Mouse (Mus musculus) heart, postnatal 0 days (tissue): ENCODE measurements at regions not wholly inside any gene's neighbourhood (a gene's known extent, or its start where the extent isn't known, plus 50 kb on each side); places are given as distances from the start of the nearest gene placed in this dataset.

ENCODE experiments used
- CTCF ChIP-seq: IDR thresholded peaks from 2 replicates; pipeline ENCODE4 v1.5.1; 2016; ENCODE audit warnings: antibody characterized with exemption, control low read depth, low read depth
- EP300 ChIP-seq: IDR thresholded peaks from 2 replicates; pipeline ENCODE4 v1.6.1; 2016; ENCODE audit warnings: antibody characterized with exemption, low read depth

DNA sequence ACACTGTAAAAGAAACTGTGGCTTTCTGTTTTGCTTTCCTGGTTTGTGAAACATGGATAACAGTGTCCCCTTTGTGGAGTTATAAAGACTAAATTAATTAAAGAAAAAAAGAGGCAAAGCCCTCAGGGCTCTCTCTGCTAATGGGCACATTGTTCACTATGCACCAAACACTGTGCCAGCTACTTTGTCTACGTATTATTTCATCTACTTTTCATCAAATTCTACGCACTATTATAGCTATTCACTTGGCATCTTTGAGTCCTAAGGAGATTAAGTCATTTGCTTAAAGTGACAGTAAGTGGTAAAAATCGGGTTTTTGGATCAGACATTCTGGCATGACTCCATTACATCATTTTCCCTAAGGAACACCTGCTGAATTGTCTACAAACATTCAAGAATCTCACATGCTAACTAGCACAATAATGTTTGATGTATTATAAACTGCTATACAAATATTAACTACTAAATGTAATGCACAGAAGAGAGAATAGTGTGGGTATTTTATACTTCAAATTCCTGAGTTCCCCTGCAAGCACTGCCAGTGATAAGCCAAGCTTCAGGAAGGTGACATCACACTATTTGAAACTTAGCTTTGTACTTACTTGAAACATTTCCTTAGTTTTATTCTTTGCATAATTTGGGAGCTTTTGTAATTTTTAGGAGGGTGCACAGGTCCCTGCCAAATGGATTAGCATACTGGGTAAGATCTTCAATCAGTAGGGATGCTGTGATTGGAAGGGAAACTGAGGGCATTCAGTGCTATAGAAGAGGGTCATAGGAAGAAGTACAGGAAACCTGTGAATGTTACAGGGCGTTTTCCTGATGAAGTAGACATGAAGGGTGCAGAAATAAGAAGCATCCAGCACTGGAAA is 504.7 kb upstream of the Sel1l start:
- TF ChIP-seq CTCF (no peak), EP300 (no peak)
